Mouse (Mus musculus) liver, embryonic 14.5 days (tissue): ENCODE data around the gene Abhd2. TPM values are rescaled to one million over a fixed set of nuclear protein-coding genes. Genes with fewer than 3 reads are reported as not detected.

ENCODE experiments used
- ATAC-seq: fragments of 200-750 bp; cut with Nextera tagmentation; 2 replicates; pipeline ENCODE4 v1.8.0; 2017; ENCODE audit warnings: moderate number of reproducible peaks, mild to moderate bottlenecking, moderate library complexity; ENCODE audit not compliant: insufficient read depth
- DNase-seq, 3 experiments: peaks; one replicate each; pipeline ENCODE4 v3.0.0-alpha.2; 2012 to 2013; ENCODE audit warnings: low read depth in 3 of 3, low spot score in 3 of 3
- H3K27ac ChIP-seq: fragments of 300-500 bp; sonication (generic); 2 replicates; pipeline ENCODE4 v1.5.1; 2014; ENCODE audit warnings: moderate library complexity, mild to moderate bottlenecking, control low read depth, inconsistent platforms
- H3K27me3 ChIP-seq: fragments of 300-500 bp; sonication (generic); 2 replicates; pipeline ENCODE4 v1.6.1; 2014; ENCODE audit warnings: mild to moderate bottlenecking, low read length, moderate library complexity; ENCODE audit not compliant: control insufficient read depth, insufficient read depth
- H3K36me3 ChIP-seq: fragments of 300-500 bp; sonication (generic); replicated peaks from 2 replicates; pipeline ENCODE4 v1.6.1; 2014; ENCODE audit warnings: low read depth; ENCODE audit not compliant: control insufficient read depth, insufficient read depth
- H3K4me1 ChIP-seq, 2 experiments: fragments of 200-500 bp in 1 of 2; fragments of 300-500 bp in 1 of 2; sonication (generic) in 1 of 2; replicated peaks; 2 replicates each; pipeline ENCODE4 v1.6.1; 2012 to 2014; ENCODE audit warnings: antibody characterized with exemption in 1 of 2, inconsistent platforms in 1 of 2, low read length in 1 of 2; ENCODE audit not compliant: control insufficient read depth in 2 of 2, insufficient read depth in 2 of 2
- H3K4me2 ChIP-seq: fragments of 300-500 bp; sonication (generic); 2 replicates; pipeline ENCODE4 v1.6.1; 2014; ENCODE audit warnings: low read depth, mild to moderate bottlenecking, control low read depth, moderate library complexity
- H3K4me3 ChIP-seq, 2 experiments: fragments of 200-500 bp in 1 of 2; fragments of 300-500 bp in 1 of 2; sonication (generic) in 1 of 2; 2 replicates each; pipeline ENCODE4 v1.5.1; 2012 to 2014; ENCODE audit warnings: low read depth in 2 of 2, low read length in 2 of 2, mild to moderate bottlenecking in 2 of 2, control low read depth in 1 of 2, inconsistent platforms in 1 of 2, moderate library complexity in 1 of 2; ENCODE audit not compliant: insufficient read depth in 1 of 2
- H3K9ac ChIP-seq: fragments of 300-500 bp; sonication (generic); replicated peaks from 2 replicates; pipeline ENCODE4 v1.6.1; 2014; ENCODE audit warnings: mild to moderate bottlenecking, control low read depth, moderate library complexity
- H3K9me3 ChIP-seq: fragments of 300-500 bp; sonication (generic); 2 replicates; pipeline ENCODE4 v1.6.1; 2016; ENCODE audit warnings: low read length, mixed read lengths; ENCODE audit not compliant: control insufficient read depth
- CTCF ChIP-seq: IDR thresholded peaks from 2 replicates; pipeline ENCODE4 v1.5.1; 2016; ENCODE audit warnings: antibody characterized with exemption, low read depth, control low read depth
- EP300 ChIP-seq: IDR thresholded peaks from 2 replicates; pipeline ENCODE4 v1.6.1; 2016; ENCODE audit warnings: antibody characterized with exemption, low read depth
- WGBS: fragments of 180-500 bp; shearing (Covaris S2); extraction: QIAGEN DNeasy Blood & Tissue Kit; methylation state at CpG from one replicate; pipeline ENCODE4 v1.1.7; 2014; ENCODE audit not compliant: insufficient replicate concordance; 5-methylcytosine and 5-hydroxymethylcytosine counted together
- polyA plus RNA-seq, 2 experiments: library from polyadenylated mRNA; depleted of rRNA in 1 of 2; stranded (reverse) in 1 of 2; unstranded in 1 of 2; fragments of >200 nt; fragmentation: Nextera tagmentation in 1 of 2; extraction: Ambion mirVana in 1 of 2; gene quantifications; 2 replicates each; pipeline versions ENCODE4 v1.2.1 to v1.2.3; 2012 to 2014

The Abhd2 gene
- polyA plus RNA-seq, 2 experiments, result 5.6 to 11.4 TPM

DNA sequence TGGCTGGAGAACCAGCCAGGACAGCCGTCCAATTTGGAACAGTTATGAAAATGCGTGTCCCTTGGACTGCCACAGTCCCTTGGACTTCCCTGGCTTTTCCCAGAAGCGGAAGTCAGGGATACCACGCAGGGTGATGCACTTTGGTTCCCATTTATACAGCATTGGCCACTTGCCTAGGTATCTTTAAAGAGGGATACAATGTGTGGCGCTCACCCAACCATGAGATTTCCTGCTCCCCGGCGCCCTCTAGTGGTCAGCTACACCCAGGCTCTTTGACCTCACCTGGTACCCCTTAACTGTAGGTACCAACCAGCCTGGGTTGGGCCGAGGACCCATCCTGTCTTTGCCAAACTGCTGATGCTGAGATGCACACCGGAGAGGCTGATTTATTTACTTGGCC, 44.5 kb upstream of the Abhd2 start:
- 19% methylated on average over 9 of the region's 9 CpGs for WGBS
- no peaks in the 10 kb centered on the region for H3K36me3 ChIP-seq
- no peak overlapping the region for H3K27ac ChIP-seq
- H3K4me2 ChIP-seq, result no peak overlapping the region
- no peak overlapping the region for H3K4me3 ChIP-seq
- H3K9ac ChIP-seq, result no peak overlapping the region
- H3K4me1 ChIP-seq, result no peaks in the 10 kb centered on the region; a peak in 1 of 4 replicates
- peak; percentile 96 for TF ChIP-seq CTCF
- TF ChIP-seq EP300, result no peak
- ATAC-seq (0 out of 2 replicates have a peak, but pooled peaks have one; percentile 33), DNase-seq (peak; percentile 17 to 38 (median 22))
- H3K27me3 ChIP-seq, result no peaks in the 10 kb centered on the region
- H3K9me3 ChIP-seq, result no peaks in the 10 kb centered on the region

- Histone ChIP-seq H3K9ac (no peak overlapping the region), H3K9me3 (no peaks in the 10 kb centered on the region), H3K4me2 (no peak overlapping the region), H3K27ac (no peak overlapping the region), H3K4me1 (no peaks in the 10 kb centered on the region), H3K4me3 (no peak overlapping the region), H3K36me3 (no peaks in the 10 kb centered on the region), H3K27me3 (no peaks in the 10 kb centered on the region)
- no peak for TF ChIP-seq EP300
- DNase-seq (no peak), ATAC-seq (no peak)
- WGBS, result 36% methylated on average over 2 of the region's 2 CpGs
Measured at GRCm38 (mm10) chr7:79231577-79231976, 41.4 kb upstream of the Abhd2 start.

- no peaks in the 10 kb centered on the region for H3K9me3 ChIP-seq
- TF ChIP-seq EP300, result no peak
- no peak for TF ChIP-seq CTCF
- H3K9ac ChIP-seq, result no peak overlapping the region
- H3K4me1 ChIP-seq, result no peaks in the 10 kb centered on the region
- WGBS, result 47% methylated on average over 10 of the region's 10 CpGs
- H3K4me3 ChIP-seq, result no peak overlapping the region
- DNase-seq (no peak), ATAC-seq (no peak)
- H3K27ac ChIP-seq, result no peak overlapping the region
- no peaks in the 10 kb centered on the region for H3K27me3 ChIP-seq
- no peaks in the 10 kb centered on the region for H3K36me3 ChIP-seq
- no peak overlapping the region for H3K4me2 ChIP-seq
Measured at GRCm38 (mm10) chr7:79232048-79232447, 41.0 kb upstream of the Abhd2 start.

- ATAC-seq, result no peak
- H3K9ac ChIP-seq, result no peak overlapping the region
- no peaks in the 10 kb centered on the region for H3K9me3 ChIP-seq
- no peaks in the 10 kb centered on the region for H3K27me3 ChIP-seq
- H3K4me3 ChIP-seq, result no peak overlapping the region
- H3K36me3 ChIP-seq, result no peaks in the 10 kb centered on the region
- TF ChIP-seq CTCF, result peak; percentile 67
- no peak for TF ChIP-seq EP300
- H3K4me1 ChIP-seq, result no peaks in the 10 kb centered on the region
- 69% methylated on average over 5 of the region's 5 CpGs for WGBS
- no peak overlapping the region for H3K4me2 ChIP-seq
- DNase-seq, result no peak
- H3K27ac ChIP-seq, result no peak overlapping the region
Measured at GRCm38 (mm10) chr7:79238741-79239140, 34.3 kb upstream of the Abhd2 start.

DNA sequence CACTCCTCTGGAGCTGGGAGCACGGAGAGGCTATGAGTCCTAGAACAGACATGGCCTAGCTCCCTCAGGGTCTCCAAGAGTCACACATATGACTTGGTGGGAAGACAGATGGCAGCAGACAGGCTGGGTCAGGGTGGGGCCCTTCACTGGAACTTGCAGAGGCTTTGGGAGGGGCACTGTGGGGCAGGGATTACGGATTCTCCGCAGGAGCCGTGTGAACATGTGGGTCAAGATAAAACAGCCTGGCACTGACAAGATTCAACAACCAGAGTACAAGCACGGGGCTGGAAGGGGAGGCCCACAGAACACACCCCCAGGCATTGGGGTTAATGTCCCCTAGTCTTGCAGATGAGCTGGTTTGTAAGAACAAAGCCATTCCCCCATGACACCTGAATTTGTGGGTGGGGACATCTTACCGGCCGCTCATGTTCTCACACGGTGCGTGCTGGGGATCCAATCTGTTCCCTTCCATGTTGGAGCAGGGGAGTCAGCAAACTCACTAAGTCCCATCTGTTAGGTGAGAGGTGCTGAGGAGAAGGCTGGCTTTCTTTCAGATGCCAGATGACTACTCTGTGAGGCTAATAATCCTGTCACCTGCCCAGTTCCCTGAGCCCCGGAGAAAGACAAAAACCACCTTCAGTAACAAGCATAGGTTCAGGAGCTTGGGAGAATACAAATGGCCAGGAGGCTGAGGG, 30.9 kb upstream of the Abhd2 start:
- Histone ChIP-seq H3K36me3 (no peaks in the 10 kb centered on the region), H3K9ac (no peak overlapping the region), H3K4me2 (no peak overlapping the region), H3K9me3 (no peaks in the 10 kb centered on the region), H3K4me1 (no peaks in the 10 kb centered on the region), H3K27me3 (no peaks in the 10 kb centered on the region), H3K27ac (no peak overlapping the region), H3K4me3 (no peak overlapping the region)
- DNase-seq (no peak), ATAC-seq (no peak)
- WGBS, result 53% methylated on average over 10 of the region's 10 CpGs
- TF ChIP-seq CTCF, result no peak
- TF ChIP-seq EP300, result no peak
